Mouse (Mus musculus): ENCODE measurements around the gene Gm20422. TPM values are rescaled to one million over a fixed set of nuclear protein-coding genes. Genes with fewer than 3 reads are reported as not detected.

The Gm20422 gene
- polyA plus RNA-seq (2014; fragmentation: Nextera tagmentation; extraction: Ambion mirVana) = not detected in 2 replicates

DNA sequence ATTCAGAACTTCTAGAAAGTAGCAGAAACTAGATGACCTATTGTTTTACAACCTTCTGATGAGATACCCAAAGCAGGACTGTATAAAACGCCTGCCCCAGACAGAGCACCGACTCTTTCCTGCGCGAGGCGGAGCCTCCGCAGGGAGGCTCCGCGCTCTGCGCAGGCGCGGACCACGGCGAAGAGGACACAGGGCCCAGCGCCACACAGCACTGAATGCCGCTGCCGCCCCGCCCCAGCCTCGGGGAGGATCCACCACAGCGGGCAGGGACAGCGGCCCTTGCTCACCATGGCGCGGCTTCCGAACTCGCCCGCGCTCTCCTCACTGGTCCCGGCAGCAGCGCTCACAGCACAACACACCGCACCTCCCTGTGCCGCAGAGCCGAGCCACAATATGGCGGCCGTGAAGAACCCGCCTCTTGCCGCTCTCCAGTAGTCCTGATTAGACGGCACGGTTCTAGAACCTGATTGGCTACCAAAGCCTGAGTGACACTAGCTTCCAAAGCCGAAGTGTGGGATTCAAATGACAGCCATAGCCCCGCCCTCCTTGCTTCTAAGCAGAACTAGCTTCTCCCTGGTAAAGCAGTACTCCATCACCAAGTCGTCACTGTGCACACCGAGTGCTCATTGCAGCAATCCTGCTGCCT is at the start of gene Gm20422:
Gm20422 (minus strand) TSS at position 384 of the 646 bp plus-strand sequence.
- peak within 1 kb of the TSS; percentile 82 for H3K4me3 ChIP-seq (ENCODE audit: low read length)
- H3K9me3 ChIP-seq (ENCODE audit: control insufficient read depth, low read length) = no peaks in the 10 kb centered on the region
- H3K27me3 ChIP-seq (ENCODE audit: control insufficient read depth, insufficient read depth, low read length) = no peaks in the 10 kb centered on the region
- H3K9ac ChIP-seq (ENCODE audit: low read depth, low read length) = peak within 1 kb of the TSS; percentile 94
- peak; percentile 99 for ATAC-seq (ENCODE audit: low FRiP score, low TSS enrichment)
- H3K4me2 ChIP-seq (replicated peaks; ENCODE audit: low read depth, low read length) = peak within 1 kb of the TSS; percentile 65
- peaks cover 10% of the 10 kb centered on the region; the same call in 1 of the 2 replicates for H3K4me1 ChIP-seq (ENCODE audit: control insufficient read depth, insufficient read depth, low read length)
- H3K27ac ChIP-seq (ENCODE audit: low read depth, low read length) = peak within 1 kb of the TSS; percentile 99
- WGBS = under 1% methylated on average over 41 of the region's 41 CpGs
- peaks cover 7% of the 10 kb centered on the region; the same call in 1 of the 2 replicates for H3K36me3 ChIP-seq (ENCODE audit: control insufficient read depth, insufficient read depth, low read length)

DNA sequence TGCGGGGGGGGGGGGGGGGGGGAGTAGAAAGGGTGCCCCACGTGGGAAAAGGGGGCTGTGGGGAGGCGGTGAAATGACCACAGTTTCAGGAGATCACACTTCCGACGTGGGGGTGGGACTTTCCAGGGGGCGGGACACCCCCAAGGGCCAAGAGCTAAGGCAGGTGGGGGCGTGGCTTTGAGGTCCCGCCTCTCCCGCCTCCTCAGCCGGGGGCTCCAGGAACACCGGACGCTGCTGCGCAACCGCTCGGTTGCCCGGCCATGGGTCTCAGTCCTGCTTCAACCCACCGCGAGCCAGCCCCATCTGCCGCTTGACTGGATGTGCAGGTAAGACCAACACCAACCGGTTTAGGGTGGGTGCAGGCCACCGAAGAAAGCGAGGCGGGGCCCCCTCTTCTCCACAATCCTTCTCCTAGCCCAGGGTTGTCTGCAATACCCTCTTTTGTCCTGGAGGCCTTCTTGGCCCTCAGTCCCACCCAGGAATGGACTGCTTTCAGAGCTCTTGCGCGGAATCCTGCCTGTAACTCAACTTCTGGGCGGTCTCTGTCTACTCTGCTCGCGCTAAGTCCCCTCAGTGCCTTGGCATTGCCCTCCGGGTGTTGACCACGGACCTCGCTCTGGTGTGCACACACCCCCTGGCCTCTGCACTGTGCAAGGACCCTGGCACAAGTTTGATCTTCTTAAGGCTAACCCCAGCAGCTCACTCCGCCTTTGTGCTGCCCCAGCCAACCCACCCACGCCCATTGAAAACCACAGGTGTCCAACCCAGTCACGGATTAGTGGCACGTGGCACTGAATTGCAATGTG is 47.9 kb upstream of the Gm20422 start, which contains the start of gene Lpar2:
Lpar2 (plus strand) TSS at position 44 of the 806 bp plus-strand sequence.
- H3K4me2 ChIP-seq (replicated peaks; ENCODE audit: low read depth, low read length) = peak within 1 kb of the TSS; percentile 81
- peak within 1 kb of the TSS; percentile 69 for H3K9ac ChIP-seq (ENCODE audit: low read depth, low read length)
- H3K4me3 ChIP-seq (ENCODE audit: low read length) = peak within 1 kb of the TSS; percentile 64
- peaks cover 17% of the 10 kb centered on the region; the same call in 1 of the 2 replicates for H3K36me3 ChIP-seq (ENCODE audit: control insufficient read depth, insufficient read depth, low read length)
- ATAC-seq (ENCODE audit: low FRiP score, low TSS enrichment) = peak; percentile 87
- H3K4me1 ChIP-seq (ENCODE audit: control insufficient read depth, insufficient read depth, low read length) = peaks cover 16% of the 10 kb centered on the region
- no peaks in the 10 kb centered on the region for H3K9me3 ChIP-seq (ENCODE audit: control insufficient read depth, low read length)
- peak within 1 kb of the TSS; percentile 86 for H3K27ac ChIP-seq (ENCODE audit: low read depth, low read length)
- WGBS = 1% methylated on average over 29 of the region's 35 CpGs
- H3K27me3 ChIP-seq (ENCODE audit: control insufficient read depth, insufficient read depth, low read length) = no peaks in the 10 kb centered on the region

DNA sequence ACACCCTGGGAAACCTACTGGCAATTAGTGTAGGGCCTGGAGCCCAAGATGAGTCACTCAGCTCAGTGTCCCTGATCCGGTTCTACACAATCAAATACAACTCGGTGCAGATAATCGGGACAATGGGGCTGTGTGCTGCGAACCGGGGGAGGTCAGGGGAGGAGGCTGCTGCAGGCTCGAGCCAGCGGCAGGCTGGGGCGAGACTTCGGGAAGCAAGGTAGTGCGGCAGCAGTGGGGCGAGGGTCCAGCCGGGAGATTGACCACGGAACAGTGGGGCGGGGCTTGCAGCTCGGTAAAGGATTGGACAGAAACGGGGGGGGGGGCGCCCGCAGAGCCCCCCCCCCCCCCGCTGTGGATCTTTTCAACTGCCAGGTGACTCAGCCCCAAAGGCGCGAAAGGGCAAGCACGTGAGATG is 47.3 kb upstream of the Gm20422 start:
- Histone ChIP-seq H3K27me3 (ENCODE audit: control insufficient read depth, insufficient read depth, low read length) (no peaks in the 10 kb centered on the region), H3K36me3 (ENCODE audit: control insufficient read depth, insufficient read depth, low read length) (peaks cover 20% of the 10 kb centered on the region; the same call in 1 of the 2 replicates), H3K27ac (ENCODE audit: low read depth, low read length) (peak overlapping the region; percentile 55), H3K4me3 (ENCODE audit: low read length) (peak overlapping the region; percentile 64), H3K9me3 (ENCODE audit: control insufficient read depth, low read length) (no peaks in the 10 kb centered on the region), H3K9ac (ENCODE audit: low read depth, low read length) (peak overlapping the region; percentile 69), H3K4me1 (ENCODE audit: control insufficient read depth, insufficient read depth, low read length) (peaks cover 16% of the 10 kb centered on the region), H3K4me2 (replicated peaks; ENCODE audit: low read depth, low read length) (peak overlapping the region; percentile 81)
- 2% methylated on average over 16 of the region's 22 CpGs for WGBS
- peak; percentile 63 for ATAC-seq (ENCODE audit: low FRiP score, low TSS enrichment)

DNA sequence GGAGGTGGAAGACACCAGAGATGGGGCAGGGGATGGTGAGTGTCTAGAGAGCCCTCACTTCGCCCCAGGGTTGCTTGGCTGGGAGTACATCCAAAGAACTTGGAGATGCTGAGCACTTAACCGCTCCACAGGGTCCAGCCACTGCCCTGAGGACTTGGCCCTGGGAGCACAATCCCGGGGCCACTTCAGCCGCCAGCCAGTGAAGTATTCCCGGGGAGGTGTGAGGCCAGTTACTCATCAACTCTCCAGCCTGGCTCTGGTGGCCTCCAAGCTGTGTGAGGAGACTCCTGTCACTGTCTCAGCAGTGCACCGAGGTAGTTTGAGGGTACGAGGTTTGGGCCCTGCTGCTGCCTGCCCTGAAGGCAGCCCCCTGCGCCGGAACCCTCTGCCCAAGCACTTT is 45.8 kb upstream of the Gm20422 start:
- no peak overlapping the region for H3K4me3 ChIP-seq (ENCODE audit: low read length)
- H3K4me2 ChIP-seq (replicated peaks; ENCODE audit: low read depth, low read length) = no peak overlapping the region
- peaks cover 12% of the 10 kb centered on the region; the same call in 1 of the 2 replicates for H3K36me3 ChIP-seq (ENCODE audit: control insufficient read depth, insufficient read depth, low read length)
- H3K9me3 ChIP-seq (ENCODE audit: control insufficient read depth, low read length) = no peaks in the 10 kb centered on the region
- H3K27ac ChIP-seq (ENCODE audit: low read depth, low read length) = no peak overlapping the region
- ATAC-seq (ENCODE audit: low FRiP score, low TSS enrichment) = no peak
- no peaks in the 10 kb centered on the region for H3K27me3 ChIP-seq (ENCODE audit: control insufficient read depth, insufficient read depth, low read length)
- 74% methylated on average over 9 of the region's 9 CpGs for whole genome bisulfite sequencing
- peaks cover 16% of the 10 kb centered on the region for H3K4me1 ChIP-seq (ENCODE audit: control insufficient read depth, insufficient read depth, low read length)
- H3K9ac ChIP-seq (ENCODE audit: low read depth, low read length) = no peak overlapping the region

DNA sequence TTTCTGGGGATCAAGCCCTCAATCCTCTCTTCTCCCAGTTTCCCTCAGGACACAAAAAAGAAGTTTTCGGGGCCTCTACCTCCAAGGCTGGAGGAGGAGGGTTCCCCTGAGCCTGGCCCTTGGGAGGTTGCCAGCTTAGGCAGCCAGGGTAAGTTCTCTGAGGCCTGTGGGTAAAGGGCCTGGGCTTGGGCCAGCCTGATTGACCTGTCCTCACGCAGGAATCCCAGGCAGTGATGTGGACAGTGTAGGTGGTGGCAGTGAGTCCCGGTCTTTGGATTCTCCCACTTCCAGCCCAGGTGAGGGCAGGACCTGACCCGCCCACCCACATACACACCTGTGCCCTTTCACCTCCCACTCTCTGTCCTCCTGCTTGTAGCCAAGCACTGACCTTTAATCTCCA is 40.7 kb upstream of the Gm20422 start:
- H3K27me3 ChIP-seq (ENCODE audit: control insufficient read depth, insufficient read depth, low read length) = no peaks in the 10 kb centered on the region
- peaks cover 23% of the 10 kb centered on the region for H3K36me3 ChIP-seq (ENCODE audit: control insufficient read depth, insufficient read depth, low read length)
- no peaks in the 10 kb centered on the region for H3K4me1 ChIP-seq (ENCODE audit: control insufficient read depth, insufficient read depth, low read length)
- H3K9me3 ChIP-seq (ENCODE audit: control insufficient read depth, low read length) = no peaks in the 10 kb centered on the region; the same call in 1 of the 2 replicates
- H3K27ac ChIP-seq (ENCODE audit: low read depth, low read length) = no peak overlapping the region
- H3K9ac ChIP-seq (ENCODE audit: low read depth, low read length) = no peak overlapping the region
- 97% methylated on average over 4 of the region's 4 CpGs for whole genome bisulfite sequencing
- ATAC-seq (ENCODE audit: low FRiP score, low TSS enrichment) = no peak
- H3K4me2 ChIP-seq (replicated peaks; ENCODE audit: low read depth, low read length) = no peak overlapping the region
- H3K4me3 ChIP-seq (ENCODE audit: low read length) = no peak overlapping the region

DNA sequence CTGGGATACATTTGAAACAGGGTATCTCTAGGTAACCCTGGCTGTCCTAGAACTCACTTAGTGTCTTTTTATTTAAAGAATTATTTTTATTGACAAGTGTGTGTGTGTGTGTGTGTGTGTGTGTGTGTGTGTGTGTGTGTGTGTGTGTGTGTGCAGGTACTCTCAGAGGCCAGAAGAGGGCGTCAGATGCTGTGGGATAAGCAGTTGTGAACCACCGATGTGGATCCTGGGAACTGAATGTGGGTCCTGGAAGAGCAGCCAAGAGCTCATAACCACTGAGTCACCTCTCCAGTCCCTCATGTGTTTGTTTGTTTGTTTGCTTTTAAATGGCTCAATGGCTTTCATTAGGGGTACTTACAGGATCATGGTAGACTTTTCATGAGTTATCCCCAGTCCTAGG is 40.2 kb upstream of the Gm20422 start:
- Histone ChIP-seq H3K4me2 (replicated peaks; ENCODE audit: low read depth, low read length) (no peak overlapping the region), H3K27me3 (ENCODE audit: control insufficient read depth, insufficient read depth, low read length) (no peaks in the 10 kb centered on the region), H3K4me1 (ENCODE audit: control insufficient read depth, insufficient read depth, low read length) (no peaks in the 10 kb centered on the region), H3K9ac (ENCODE audit: low read depth, low read length) (no peak overlapping the region), H3K27ac (ENCODE audit: low read depth, low read length) (no peak overlapping the region), H3K9me3 (ENCODE audit: control insufficient read depth, low read length) (no peaks in the 10 kb centered on the region; the same call in 1 of the 2 replicates), H3K36me3 (ENCODE audit: control insufficient read depth, insufficient read depth, low read length) (peaks cover 23% of the 10 kb centered on the region), H3K4me3 (ENCODE audit: low read length) (no peak overlapping the region)
- ATAC-seq (ENCODE audit: low FRiP score, low TSS enrichment) = no peak
- WGBS = 100% methylated on average over 2 of the region's 2 CpGs

DNA sequence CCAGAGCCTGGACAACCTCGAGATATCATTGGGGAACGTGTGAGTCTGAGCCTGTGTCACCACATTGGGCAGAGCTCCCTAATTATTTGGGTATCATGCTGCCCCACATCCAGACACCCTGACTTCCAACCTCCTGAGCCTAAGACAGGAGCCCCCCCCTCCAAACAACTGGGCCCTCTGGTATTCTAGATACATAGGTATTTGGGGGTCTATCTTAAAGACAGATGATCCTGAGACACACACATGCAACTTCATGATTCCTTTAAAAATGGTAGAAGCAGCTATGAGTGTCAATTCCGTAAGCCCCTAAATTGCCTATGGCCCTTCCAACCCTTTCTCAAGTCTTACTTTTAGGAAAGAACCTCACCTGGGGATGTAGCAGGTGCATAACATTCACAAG is 35.1 kb upstream of the Gm20422 start:
- WGBS = 58% methylated on average over 3 of the region's 3 CpGs
- ATAC-seq (ENCODE audit: low FRiP score, low TSS enrichment) = no peak
- H3K9ac ChIP-seq (ENCODE audit: low read depth, low read length) = no peak overlapping the region
- H3K4me3 ChIP-seq (ENCODE audit: low read length) = no peak overlapping the region
- no peaks in the 10 kb centered on the region; the same call in 1 of the 2 replicates for H3K9me3 ChIP-seq (ENCODE audit: control insufficient read depth, low read length)
- H3K4me1 ChIP-seq (ENCODE audit: control insufficient read depth, insufficient read depth, low read length) = 0 out of 2 replicates have a peak, but pooled peaks cover 4% of the 10 kb centered on the region
- H3K36me3 ChIP-seq (ENCODE audit: control insufficient read depth, insufficient read depth, low read length) = peaks cover 48% of the 10 kb centered on the region
- no peaks in the 10 kb centered on the region for H3K27me3 ChIP-seq (ENCODE audit: control insufficient read depth, insufficient read depth, low read length)
- H3K27ac ChIP-seq (ENCODE audit: low read depth, low read length) = no peak overlapping the region
- H3K4me2 ChIP-seq (replicated peaks; ENCODE audit: low read depth, low read length) = peak overlapping the region; percentile 15; the same call in 1 of the 2 replicates

DNA sequence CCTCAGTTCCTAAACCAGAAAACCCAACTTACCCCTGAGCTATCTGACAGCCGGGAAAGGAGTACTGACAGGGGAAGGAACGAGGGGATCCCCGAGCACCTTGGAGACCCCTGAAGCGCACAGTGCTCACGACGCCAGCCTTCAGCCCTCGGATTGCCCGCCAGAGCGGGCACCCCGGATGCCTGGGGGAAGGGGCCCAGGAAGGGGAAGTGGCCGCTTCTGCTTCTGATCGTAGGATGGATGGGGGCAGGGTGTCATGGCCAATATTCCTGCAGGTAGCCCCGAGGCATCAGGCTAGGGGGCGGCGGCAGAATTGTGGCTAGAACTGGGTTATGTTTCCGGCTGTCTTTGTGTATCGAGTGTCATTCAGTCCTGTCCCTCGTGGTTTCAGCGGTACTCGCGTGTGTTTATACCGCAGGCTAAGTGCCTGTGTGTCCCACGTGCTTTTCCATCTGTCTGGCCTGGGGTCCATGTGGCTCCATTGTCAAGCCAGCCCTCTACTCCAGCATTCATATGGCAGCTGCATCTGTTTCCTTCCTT is 34.2 kb upstream of the Gm20422 start:
- peak; percentile 52 for ATAC-seq (ENCODE audit: low FRiP score, low TSS enrichment)
- Histone ChIP-seq H3K4me3 (ENCODE audit: low read length) (peak overlapping the region; percentile 50), H3K9ac (ENCODE audit: low read depth, low read length) (peak overlapping the region; percentile 48; the same call in 1 of the 2 replicates), H3K9me3 (ENCODE audit: control insufficient read depth, low read length) (no peaks in the 10 kb centered on the region), H3K36me3 (ENCODE audit: control insufficient read depth, insufficient read depth, low read length) (peaks cover 50% of the 10 kb centered on the region), H3K4me2 (replicated peaks; ENCODE audit: low read depth, low read length) (peak overlapping the region; percentile 81), H3K27ac (ENCODE audit: low read depth, low read length) (no peak overlapping the region), H3K4me1 (ENCODE audit: control insufficient read depth, insufficient read depth, low read length) (0 out of 2 replicates have a peak, but pooled peaks cover 4% of the 10 kb centered on the region), H3K27me3 (ENCODE audit: control insufficient read depth, insufficient read depth, low read length) (no peaks in the 10 kb centered on the region)
- WGBS = 1% methylated on average over 23 of the region's 23 CpGs

Measured in kidney, embryonic 14.5 days (tissue).